Mouse (Mus musculus): ENCODE measurements at regions not wholly inside any gene's neighbourhood (a gene's known extent, or its start where the extent isn't known, plus 50 kb on each side); places are given as distances from the start of the nearest gene placed in this dataset.

DNA sequence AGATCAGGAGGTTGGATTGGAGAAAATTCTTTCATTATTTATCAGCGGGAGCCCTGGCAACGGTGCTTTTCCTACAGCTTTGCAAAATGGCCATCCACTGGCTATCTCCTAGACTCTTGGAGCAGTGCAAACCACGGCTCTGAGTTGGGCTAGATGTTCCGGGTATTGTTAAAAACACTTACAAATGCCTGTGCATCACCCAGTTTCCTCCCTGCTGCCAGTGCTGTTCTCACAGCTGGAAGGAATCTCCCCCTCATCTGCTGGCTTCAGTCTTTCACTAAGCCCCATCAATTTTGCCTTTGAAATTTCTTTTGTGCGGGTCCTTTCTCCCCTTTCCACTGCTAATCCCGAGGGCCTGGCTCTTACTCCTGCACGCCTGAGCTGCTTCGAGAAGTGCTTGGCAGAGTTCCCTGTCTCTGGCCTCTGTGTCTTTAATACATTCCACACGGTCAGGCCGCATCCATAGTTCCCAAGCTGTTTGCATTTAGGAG, 156.8 kb downstream of the Uaca start:
- no peak overlapping the region for H3K9ac ChIP-seq (replicated peaks; ENCODE audit: low read length, poor library complexity, severe bottlenecking)
- H3K9me3 ChIP-seq (ENCODE audit: low read length) = no peaks in the 10 kb centered on the region
- no peak overlapping the region for H3K4me3 ChIP-seq (ENCODE audit: low read depth, low read length)
- H3K27me3 ChIP-seq (ENCODE audit: insufficient read depth, low read length) = no peaks in the 10 kb centered on the region
- ATAC-seq (ENCODE audit: low FRiP score) = no peak
- no peak for TF ChIP-seq CTCF (IDR thresholded peaks at IDR 0.05)
- H3K36me3 ChIP-seq (ENCODE audit: insufficient read depth, low read length) = no peaks in the 10 kb centered on the region
- peak overlapping the region; percentile 49; the same call in 1 of the 2 replicates for H3K27ac ChIP-seq (ENCODE audit: low read depth, low read length)
- no peak overlapping the region for H3K4me2 ChIP-seq (ENCODE audit: low read depth, low read length, poor library complexity, severe bottlenecking)
- H3K4me1 ChIP-seq (ENCODE audit: insufficient read depth, low read length) = peaks cover 12% of the 10 kb centered on the region
- peak; percentile 87 for DNase-seq (ENCODE audit: low spot score)
- WGBS = 13% methylated on average over 10 of the region's 10 CpGs

DNA sequence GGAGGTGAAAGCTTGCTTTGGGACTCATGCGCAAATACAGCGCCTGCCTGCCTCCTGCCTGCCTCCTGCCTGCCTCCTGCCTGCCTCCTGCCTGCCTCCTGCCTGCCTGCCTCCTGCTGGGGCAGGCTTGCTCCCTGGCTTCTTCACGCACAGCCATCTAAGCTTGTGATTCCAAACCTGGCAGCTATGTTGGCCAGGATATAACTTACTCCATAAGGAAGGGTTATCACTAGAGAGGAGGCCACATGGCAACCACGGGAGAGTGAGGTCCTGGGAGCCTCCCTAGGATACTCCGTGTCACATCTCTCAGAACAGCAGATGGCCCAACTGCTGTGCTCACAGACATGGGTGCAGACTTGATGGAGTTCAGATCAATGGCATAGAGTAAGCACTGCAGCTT, 163.1 kb downstream of the Uaca start:
- Histone ChIP-seq H3K36me3 (ENCODE audit: insufficient read depth, low read length) (no peaks in the 10 kb centered on the region), H3K27me3 (ENCODE audit: insufficient read depth, low read length) (no peaks in the 10 kb centered on the region), H3K9me3 (ENCODE audit: low read length) (no peaks in the 10 kb centered on the region), H3K4me2 (ENCODE audit: low read depth, low read length, poor library complexity, severe bottlenecking) (no peak overlapping the region), H3K4me3 (ENCODE audit: low read depth, low read length) (no peak overlapping the region), H3K27ac (ENCODE audit: low read depth, low read length) (no peak overlapping the region), H3K9ac (replicated peaks; ENCODE audit: low read length, poor library complexity, severe bottlenecking) (no peak overlapping the region), H3K4me1 (ENCODE audit: insufficient read depth, low read length) (no peaks in the 10 kb centered on the region)
- no peak for TF ChIP-seq CTCF (IDR thresholded peaks at IDR 0.05)
- DNase-seq (ENCODE audit: low spot score) (no peak), ATAC-seq (ENCODE audit: low FRiP score) (no peak)
- WGBS = 53% methylated on average over 5 of the region's 5 CpGs

DNA sequence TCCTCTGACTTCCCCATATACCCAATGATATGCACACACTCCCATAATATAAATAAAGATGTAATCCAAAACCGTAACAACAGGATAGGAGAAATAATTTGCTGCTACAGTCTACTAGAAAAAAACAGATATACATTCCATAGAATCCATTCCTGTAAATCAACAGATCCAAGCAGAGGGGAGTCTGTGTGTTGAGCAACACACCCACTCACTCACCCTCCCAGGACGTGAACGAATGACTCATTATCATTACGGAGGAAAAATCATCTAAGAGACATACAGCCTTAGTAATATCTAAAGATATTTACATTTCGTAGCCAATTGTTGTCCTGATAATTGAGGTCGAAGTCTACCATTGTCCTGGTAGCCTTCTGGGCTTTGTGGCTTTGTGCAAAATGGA, 165.2 kb downstream of the Uaca start:
- no peaks in the 10 kb centered on the region for H3K27me3 ChIP-seq (ENCODE audit: insufficient read depth, low read length)
- no peak overlapping the region for H3K4me2 ChIP-seq (ENCODE audit: low read depth, low read length, poor library complexity, severe bottlenecking)
- ATAC-seq (ENCODE audit: low FRiP score) (no peak), DNase-seq (ENCODE audit: low spot score) (no peak)
- WGBS = 86% methylated on average over 6 of the region's 6 CpGs
- no peaks in the 10 kb centered on the region for H3K4me1 ChIP-seq (ENCODE audit: insufficient read depth, low read length)
- H3K36me3 ChIP-seq (ENCODE audit: insufficient read depth, low read length) = no peaks in the 10 kb centered on the region
- no peaks in the 10 kb centered on the region for H3K9me3 ChIP-seq (ENCODE audit: low read length)
- H3K9ac ChIP-seq (replicated peaks; ENCODE audit: low read length, poor library complexity, severe bottlenecking) = no peak overlapping the region
- no peak for TF ChIP-seq CTCF (IDR thresholded peaks at IDR 0.05)
- H3K4me3 ChIP-seq (ENCODE audit: low read depth, low read length) = no peak overlapping the region
- no peak overlapping the region for H3K27ac ChIP-seq (ENCODE audit: low read depth, low read length)

DNA sequence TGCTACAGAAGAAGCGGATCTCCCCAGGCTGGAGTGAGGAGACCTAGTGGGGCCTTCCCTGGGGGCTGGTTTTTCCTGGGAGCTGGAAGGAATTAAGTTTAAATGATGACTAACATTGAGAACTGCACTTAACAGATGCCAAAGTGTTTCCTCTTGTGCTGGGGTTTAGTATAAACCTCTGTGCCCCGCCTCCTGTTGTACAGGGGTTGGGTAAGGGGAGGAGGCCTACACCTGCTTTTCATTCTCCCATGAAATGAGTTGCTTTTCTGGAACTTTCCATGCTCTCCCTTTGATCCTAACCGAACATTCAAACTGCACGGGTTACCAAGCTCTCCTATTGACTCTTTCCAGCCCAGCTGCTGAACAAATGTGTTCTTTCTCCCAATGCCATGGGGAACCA, 167.7 kb downstream of the Uaca start:
- Histone ChIP-seq H3K36me3 (ENCODE audit: insufficient read depth, low read length) (no peaks in the 10 kb centered on the region), H3K4me2 (ENCODE audit: low read depth, low read length, poor library complexity, severe bottlenecking) (no peak overlapping the region), H3K9ac (replicated peaks; ENCODE audit: low read length, poor library complexity, severe bottlenecking) (no peak overlapping the region), H3K4me1 (ENCODE audit: insufficient read depth, low read length) (no peaks in the 10 kb centered on the region), H3K9me3 (ENCODE audit: low read length) (no peaks in the 10 kb centered on the region), H3K27me3 (ENCODE audit: insufficient read depth, low read length) (no peaks in the 10 kb centered on the region), H3K4me3 (ENCODE audit: low read depth, low read length) (no peak overlapping the region), H3K27ac (ENCODE audit: low read depth, low read length) (no peak overlapping the region)
- DNase-seq (ENCODE audit: low spot score) = no peak
- no peak for TF ChIP-seq CTCF (IDR thresholded peaks at IDR 0.05)
- WGBS = 78% methylated on average over 4 of the region's 4 CpGs
- no peak for ATAC-seq (ENCODE audit: low FRiP score)

DNA sequence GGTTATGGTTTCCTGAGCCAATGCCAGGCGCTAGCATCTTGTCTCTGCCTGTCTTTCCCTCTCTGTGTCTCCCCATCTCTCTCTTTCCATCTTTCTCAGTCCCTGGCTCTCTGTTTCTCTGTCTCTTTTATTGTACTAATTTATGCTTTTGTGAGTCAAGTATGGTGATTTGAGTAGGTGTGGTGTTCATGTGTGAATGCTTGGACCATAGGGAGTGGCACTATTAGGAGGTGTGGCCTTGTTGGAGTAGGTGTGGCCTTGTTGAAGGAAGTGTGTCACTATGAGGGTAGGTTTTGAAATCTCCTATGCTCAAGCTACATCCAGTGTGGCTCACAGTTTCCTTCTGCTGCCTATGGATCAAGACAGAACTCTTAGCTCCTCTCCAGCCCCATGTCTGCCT, 171.3 kb downstream of the Uaca start:
- no peaks in the 10 kb centered on the region for H3K4me1 ChIP-seq (ENCODE audit: insufficient read depth, low read length)
- no peak overlapping the region for H3K27ac ChIP-seq (ENCODE audit: low read depth, low read length)
- no peak overlapping the region for H3K9ac ChIP-seq (replicated peaks; ENCODE audit: low read length, poor library complexity, severe bottlenecking)
- no peaks in the 10 kb centered on the region for H3K36me3 ChIP-seq (ENCODE audit: insufficient read depth, low read length)
- 100% methylated on average over 1 of the region's 1 CpGs for WGBS
- H3K4me3 ChIP-seq (ENCODE audit: low read depth, low read length) = no peak overlapping the region
- H3K4me2 ChIP-seq (ENCODE audit: low read depth, low read length, poor library complexity, severe bottlenecking) = no peak overlapping the region
- ATAC-seq (ENCODE audit: low FRiP score) (no peak), DNase-seq (ENCODE audit: low spot score) (no peak)
- TF ChIP-seq CTCF (IDR thresholded peaks at IDR 0.05) = no peak
- H3K27me3 ChIP-seq (ENCODE audit: insufficient read depth, low read length) = no peaks in the 10 kb centered on the region
- H3K9me3 ChIP-seq (ENCODE audit: low read length) = no peaks in the 10 kb centered on the region

DNA sequence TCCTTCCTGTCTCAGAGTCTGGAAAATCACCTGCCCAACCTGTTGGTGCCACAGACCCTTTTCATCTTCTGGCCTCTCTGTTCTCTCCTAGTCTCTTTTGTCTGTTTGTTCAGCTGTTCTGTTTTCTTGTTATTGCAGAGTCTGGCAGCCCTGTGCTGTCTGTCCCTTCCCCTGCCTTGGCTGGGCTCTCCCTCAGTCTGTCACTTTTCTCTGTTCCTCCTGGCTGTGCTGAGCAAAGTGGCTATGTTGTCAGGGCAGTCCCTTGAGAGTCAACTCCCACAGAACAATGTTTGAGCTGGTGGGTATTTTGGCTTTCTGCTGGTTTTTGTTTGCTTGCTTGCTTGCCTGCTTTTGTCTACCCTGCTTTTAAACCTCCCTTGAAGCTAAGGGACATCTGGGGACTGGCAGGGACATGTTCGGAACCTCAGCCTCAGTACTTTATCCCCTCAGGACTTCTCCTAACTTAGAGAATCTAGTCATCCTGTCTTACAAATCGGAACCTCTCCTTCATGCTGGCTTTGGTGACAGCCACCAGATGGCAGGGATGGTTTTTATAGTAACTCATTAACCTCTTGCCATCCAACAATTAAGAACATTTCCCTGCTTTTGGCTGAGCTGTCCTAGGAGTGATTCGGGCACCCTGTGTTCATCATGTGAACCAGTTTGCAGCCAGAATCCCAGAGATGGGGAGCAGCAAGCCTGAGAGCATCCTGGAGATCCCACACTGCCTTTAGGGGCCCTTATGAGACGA, 174.1 kb downstream of the Uaca start:
- ATAC-seq (ENCODE audit: low FRiP score) (no peak), DNase-seq (ENCODE audit: low spot score) (peak; percentile 64)
- Histone ChIP-seq H3K9me3 (ENCODE audit: low read length) (no peaks in the 10 kb centered on the region), H3K4me1 (ENCODE audit: insufficient read depth, low read length) (no peaks in the 10 kb centered on the region), H3K27me3 (ENCODE audit: insufficient read depth, low read length) (peaks cover 8% of the 10 kb centered on the region; the same call in 1 of the 2 replicates), H3K4me3 (ENCODE audit: low read depth, low read length) (no peak overlapping the region), H3K9ac (replicated peaks; ENCODE audit: low read length, poor library complexity, severe bottlenecking) (no peak overlapping the region), H3K27ac (ENCODE audit: low read depth, low read length) (no peak overlapping the region), H3K36me3 (ENCODE audit: insufficient read depth, low read length) (no peaks in the 10 kb centered on the region), H3K4me2 (ENCODE audit: low read depth, low read length, poor library complexity, severe bottlenecking) (no peak overlapping the region)
- TF ChIP-seq CTCF (IDR thresholded peaks at IDR 0.05) = peak; percentile 75
- WGBS = 61% methylated on average over 4 of the region's 4 CpGs
